Mouse (Mus musculus): ENCODE results near the gene Zfp36l1. TPM values are rescaled to one million over a fixed set of nuclear protein-coding genes. Genes with fewer than 3 reads are reported as not detected.

Zfp36l1 gene
- total and polyA plus RNA-seq, 2 experiments from 2014 or later, result 24.1 to 37.0 TPM

- no peak overlapping the region for H3K4me2 ChIP-seq (ENCODE audit: low read depth)
- no peaks in the 10 kb centered on the region for H3K9me3 ChIP-seq (ENCODE audit: low read length)
- no peak for DNase-seq
- no peak overlapping the region for H3K27ac ChIP-seq (ENCODE audit: low read depth, low read length)
- H3K27me3 ChIP-seq (ENCODE audit: insufficient read depth, low read length), result no peaks in the 10 kb centered on the region
- no peak overlapping the region for H3K4me3 ChIP-seq (ENCODE audit: low read depth, low read length)
- H3K9ac ChIP-seq, result no peak overlapping the region
- no peak for TF ChIP-seq CTCF (IDR thresholded peaks at IDR 0.05; ENCODE audit: low read depth)
- H3K36me3 ChIP-seq (ENCODE audit: insufficient read depth), result no peaks in the 10 kb centered on the region
- 78% methylated on average over 3 of the region's 3 CpGs for WGBS
- ATAC-seq, result no peak
- no peaks in the 10 kb centered on the region for H3K4me1 ChIP-seq (ENCODE audit: insufficient read depth)
Measured at GRCm38 (mm10) chr12:80069040-80069439, 43.8 kb downstream of the Zfp36l1 start.

- no peak overlapping the region for H3K27ac ChIP-seq (ENCODE audit: low read depth, low read length)
- no peak for TF ChIP-seq CTCF (IDR thresholded peaks at IDR 0.05; ENCODE audit: low read depth)
- H3K4me1 ChIP-seq (ENCODE audit: insufficient read depth), result peaks cover 8% of the 10 kb centered on the region; the same call in 1 of the 2 replicates
- ATAC-seq (no peak), DNase-seq (no peak)
- H3K36me3 ChIP-seq (ENCODE audit: insufficient read depth), result no peaks in the 10 kb centered on the region
- no peaks in the 10 kb centered on the region for H3K9me3 ChIP-seq (ENCODE audit: low read length)
- H3K27me3 ChIP-seq (ENCODE audit: insufficient read depth, low read length), result no peaks in the 10 kb centered on the region
- WGBS, result 73% methylated on average over 7 of the region's 7 CpGs
- no peak overlapping the region for H3K9ac ChIP-seq
- no peak overlapping the region for H3K4me2 ChIP-seq (ENCODE audit: low read depth)
- no peak overlapping the region for H3K4me3 ChIP-seq (ENCODE audit: low read depth, low read length)
Measured at GRCm38 (mm10) chr12:80068016-80068415, 44.8 kb downstream of the Zfp36l1 start.

- Histone ChIP-seq H3K36me3 (ENCODE audit: insufficient read depth) (no peaks in the 10 kb centered on the region), H3K4me1 (ENCODE audit: insufficient read depth) (peaks cover 26% of the 10 kb centered on the region; the same call in 1 of the 2 replicates), H3K4me2 (ENCODE audit: low read depth) (no peak overlapping the region), H3K9me3 (ENCODE audit: low read length) (no peaks in the 10 kb centered on the region), H3K27me3 (ENCODE audit: insufficient read depth, low read length) (no peaks in the 10 kb centered on the region), H3K4me3 (ENCODE audit: low read depth, low read length) (no peak overlapping the region), H3K27ac (ENCODE audit: low read depth, low read length) (no peak overlapping the region), H3K9ac (no peak overlapping the region)
- ATAC-seq (no peak), DNase-seq (no peak)
- TF ChIP-seq CTCF (IDR thresholded peaks at IDR 0.05; ENCODE audit: low read depth), result no peak
- 53% methylated on average over 8 of the region's 8 CpGs for WGBS
Measured at GRCm38 (mm10) chr12:80065049-80065448, 47.8 kb downstream of the Zfp36l1 start.

- H3K9me3 ChIP-seq (ENCODE audit: low read length), result no peaks in the 10 kb centered on the region
- peaks cover 26% of the 10 kb centered on the region; the same call in 1 of the 2 replicates for H3K4me1 ChIP-seq (ENCODE audit: insufficient read depth)
- H3K4me2 ChIP-seq (ENCODE audit: low read depth), result no peak overlapping the region
- 0 out of 2 replicates have a peak overlapping the region, but pooled peaks have one; percentile 71 for H3K27ac ChIP-seq (ENCODE audit: low read depth, low read length)
- no peaks in the 10 kb centered on the region for H3K36me3 ChIP-seq (ENCODE audit: insufficient read depth)
- no peak overlapping the region for H3K9ac ChIP-seq
- no peak for TF ChIP-seq CTCF (IDR thresholded peaks at IDR 0.05; ENCODE audit: low read depth)
- H3K4me3 ChIP-seq (ENCODE audit: low read depth, low read length), result no peak overlapping the region
- H3K27me3 ChIP-seq (ENCODE audit: insufficient read depth, low read length), result no peaks in the 10 kb centered on the region
- ATAC-seq (no peak), DNase-seq (peak; percentile 21)
- WGBS, result 19% methylated on average over 4 of the region's 4 CpGs
Measured at GRCm38 (mm10) chr12:80064306-80064705, 48.5 kb downstream of the Zfp36l1 start.

- H3K9ac ChIP-seq, result no peak overlapping the region
- H3K27ac ChIP-seq (ENCODE audit: low read depth, low read length), result peak overlapping the region; percentile 71
- no peaks in the 10 kb centered on the region for H3K9me3 ChIP-seq (ENCODE audit: low read length)
- 18% methylated on average over 7 of the region's 7 CpGs for WGBS
- ATAC-seq, result no peak
- no peaks in the 10 kb centered on the region for H3K36me3 ChIP-seq (ENCODE audit: insufficient read depth)
- no peak for TF ChIP-seq CTCF (IDR thresholded peaks at IDR 0.05; ENCODE audit: low read depth)
- H3K27me3 ChIP-seq (ENCODE audit: insufficient read depth, low read length), result no peaks in the 10 kb centered on the region
- peaks cover 26% of the 10 kb centered on the region; the same call in 1 of the 2 replicates for H3K4me1 ChIP-seq (ENCODE audit: insufficient read depth)
- H3K4me3 ChIP-seq (ENCODE audit: low read depth, low read length), result no peak overlapping the region
- DNase-seq, result no peak
- no peak overlapping the region for H3K4me2 ChIP-seq (ENCODE audit: low read depth)
Measured at GRCm38 (mm10) chr12:80063402-80064150, 49.2 kb downstream of the Zfp36l1 start.

- Histone ChIP-seq H3K4me1 (ENCODE audit: insufficient read depth) (peaks cover 26% of the 10 kb centered on the region; the same call in 1 of the 2 replicates), H3K4me3 (ENCODE audit: low read depth, low read length) (no peak overlapping the region), H3K4me2 (ENCODE audit: low read depth) (no peak overlapping the region), H3K9me3 (ENCODE audit: low read length) (no peaks in the 10 kb centered on the region), H3K27ac (ENCODE audit: low read depth, low read length) (peak overlapping the region; percentile 71), H3K9ac (no peak overlapping the region), H3K27me3 (ENCODE audit: insufficient read depth, low read length) (no peaks in the 10 kb centered on the region), H3K36me3 (ENCODE audit: insufficient read depth) (no peaks in the 10 kb centered on the region)
- WGBS, result 2% methylated on average over 6 of the region's 6 CpGs
- ATAC-seq (peak; percentile 93), DNase-seq (peak; percentile 82)
- peak; percentile 32 for TF ChIP-seq CTCF (IDR thresholded peaks at IDR 0.05; ENCODE audit: low read depth)
Measured at GRCm38 (mm10) chr12:80062410-80063401, 50.1 kb downstream of the Zfp36l1 start.

Measured in forebrain, postnatal 0 days (tissue).